Mouse (Mus musculus): Measurements from ENCODE around the gene Myo1e. TPM values are rescaled to one million over a fixed set of nuclear protein-coding genes. Genes with fewer than 3 reads are reported as not detected.

The Myo1e gene
- polyA plus RNA-seq, 1 experiment: 15.4 TPM

DNA sequence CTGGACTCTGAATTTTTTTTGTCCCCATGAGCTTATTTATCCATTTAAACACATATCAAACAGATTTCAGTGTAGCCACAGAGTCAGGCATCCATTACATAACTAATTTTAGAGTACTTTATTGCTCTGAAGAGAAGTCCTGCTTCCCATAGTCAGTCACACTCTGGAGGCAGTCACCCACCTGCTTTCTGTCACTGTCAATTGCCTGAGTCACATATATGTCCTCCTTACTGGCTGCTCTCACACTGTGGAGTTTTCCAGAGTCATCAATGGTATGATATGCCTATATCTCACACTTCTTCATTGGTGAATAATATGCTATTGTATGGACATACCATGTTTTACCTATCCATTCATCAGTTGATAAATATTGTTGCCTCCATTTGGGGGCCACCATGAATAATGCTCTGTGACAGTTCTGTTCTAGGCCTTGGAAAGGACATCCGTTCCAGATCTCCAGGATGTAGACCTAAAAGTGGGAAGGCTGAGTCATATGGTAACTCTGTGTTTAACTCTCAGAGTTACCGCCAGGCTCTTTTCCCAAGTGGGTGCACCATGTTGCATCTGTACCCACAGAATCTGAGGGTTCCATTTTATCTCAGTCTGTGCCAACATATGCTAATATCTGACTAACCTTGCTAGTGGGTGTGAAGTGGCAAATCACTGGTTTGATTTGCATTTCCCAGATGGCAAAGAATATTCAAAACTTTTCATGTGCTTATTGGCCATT is 152.4 kb downstream of the Myo1e start:
- no peak for DNase-seq (ENCODE audit: low read depth in 1 of 2, low spot score in 2 of 2)
- 88% methylated on average over 2 of the region's 2 CpGs for WGBS
- H3K4me3 ChIP-seq (ENCODE audit: extremely low read depth, insufficient read depth, insufficient read length): no peak overlapping the region
- no peak for TF ChIP-seq POLR2A (IDR thresholded peaks at IDR 0.05; ENCODE audit: low read depth, low read length)
- TF ChIP-seq CTCF (IDR thresholded peaks at IDR 0.05; ENCODE audit: extremely low read depth, insufficient read depth, insufficient read length, insufficient replicate concordance): no peak
- H3K4me1 ChIP-seq (ENCODE audit: control insufficient read depth, insufficient read depth, insufficient read length): no peaks in the 10 kb centered on the region
- peaks cover 45% of the 10 kb centered on the region for H3K36me3 ChIP-seq (ENCODE audit: control insufficient read depth, insufficient read depth, low read length)
- no peak overlapping the region for H3K27ac ChIP-seq (ENCODE audit: insufficient read depth, low read length)
- H3K27me3 ChIP-seq (ENCODE audit: control insufficient read depth, insufficient read depth, low read length): no peaks in the 10 kb centered on the region

DNA sequence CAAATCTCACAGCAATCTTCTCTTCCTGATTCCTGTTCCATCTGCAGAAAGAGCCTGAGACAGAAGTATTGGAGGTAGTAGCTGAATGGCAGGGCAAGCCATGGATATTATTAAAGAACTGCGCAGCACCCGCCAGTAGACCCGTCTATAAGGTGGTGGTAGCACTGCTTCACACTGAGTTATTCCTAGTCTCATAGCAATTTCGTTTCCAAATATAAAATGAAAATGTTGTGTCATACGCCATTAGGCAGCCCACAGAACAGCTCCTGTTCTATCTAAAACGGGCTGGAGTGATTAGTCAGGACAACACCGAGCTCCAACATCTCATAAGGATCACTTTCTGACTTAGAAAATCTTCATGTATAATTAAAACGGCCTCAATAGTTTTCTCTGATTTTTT is 157.6 kb downstream of the Myo1e start:
- peaks cover 44% of the 10 kb centered on the region for H3K36me3 ChIP-seq (ENCODE audit: control insufficient read depth, insufficient read depth, low read length)
- TF ChIP-seq POLR2A (IDR thresholded peaks at IDR 0.05; ENCODE audit: low read depth, low read length) (no peak), CTCF (IDR thresholded peaks at IDR 0.05; ENCODE audit: extremely low read depth, insufficient read depth, insufficient read length, insufficient replicate concordance) (no peak)
- no peak overlapping the region for H3K4me3 ChIP-seq (ENCODE audit: extremely low read depth, insufficient read depth, insufficient read length)
- 94% methylated on average over 8 of the region's 8 CpGs for WGBS
- H3K27me3 ChIP-seq (ENCODE audit: control insufficient read depth, insufficient read depth, low read length): no peaks in the 10 kb centered on the region
- H3K4me1 ChIP-seq (ENCODE audit: control insufficient read depth, insufficient read depth, insufficient read length): no peaks in the 10 kb centered on the region
- DNase-seq (ENCODE audit: low read depth in 1 of 2, low spot score in 2 of 2): no peak
- no peak overlapping the region for H3K27ac ChIP-seq (ENCODE audit: insufficient read depth, low read length)

DNA sequence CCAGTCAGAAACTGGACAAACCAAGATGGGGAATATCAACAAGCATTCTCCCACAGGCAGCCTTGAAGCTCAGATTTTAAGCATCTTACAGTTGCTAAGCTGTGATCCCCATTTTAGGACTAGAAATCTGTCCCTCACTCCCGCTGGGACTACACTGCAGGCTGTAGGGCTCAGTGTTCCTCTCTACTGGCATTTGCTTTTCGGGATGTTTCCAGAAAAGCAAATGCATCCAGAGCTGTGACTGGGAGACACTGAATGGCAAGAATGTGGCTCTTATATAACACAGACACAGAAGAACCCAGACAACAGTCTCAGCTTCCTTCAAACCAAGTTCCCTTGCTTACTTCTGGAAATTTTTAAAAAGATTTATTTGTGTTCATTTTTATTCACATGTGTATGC is 158.8 kb downstream of the Myo1e start:
- Histone ChIP-seq H3K4me3 (ENCODE audit: extremely low read depth, insufficient read depth, insufficient read length) (no peak overlapping the region), H3K27me3 (ENCODE audit: control insufficient read depth, insufficient read depth, low read length) (no peaks in the 10 kb centered on the region), H3K4me1 (ENCODE audit: control insufficient read depth, insufficient read depth, insufficient read length) (no peaks in the 10 kb centered on the region), H3K36me3 (ENCODE audit: control insufficient read depth, insufficient read depth, low read length) (peaks cover 44% of the 10 kb centered on the region), H3K27ac (ENCODE audit: insufficient read depth, low read length) (no peak overlapping the region)
- no peak for DNase-seq (ENCODE audit: low read depth in 1 of 2, low spot score in 2 of 2)
- 87% methylated on average over 2 of the region's 2 CpGs for WGBS
- TF ChIP-seq CTCF (IDR thresholded peaks at IDR 0.05; ENCODE audit: extremely low read depth, insufficient read depth, insufficient read length, insufficient replicate concordance) (no peak), POLR2A (IDR thresholded peaks at IDR 0.05; ENCODE audit: low read depth, low read length) (no peak)

DNA sequence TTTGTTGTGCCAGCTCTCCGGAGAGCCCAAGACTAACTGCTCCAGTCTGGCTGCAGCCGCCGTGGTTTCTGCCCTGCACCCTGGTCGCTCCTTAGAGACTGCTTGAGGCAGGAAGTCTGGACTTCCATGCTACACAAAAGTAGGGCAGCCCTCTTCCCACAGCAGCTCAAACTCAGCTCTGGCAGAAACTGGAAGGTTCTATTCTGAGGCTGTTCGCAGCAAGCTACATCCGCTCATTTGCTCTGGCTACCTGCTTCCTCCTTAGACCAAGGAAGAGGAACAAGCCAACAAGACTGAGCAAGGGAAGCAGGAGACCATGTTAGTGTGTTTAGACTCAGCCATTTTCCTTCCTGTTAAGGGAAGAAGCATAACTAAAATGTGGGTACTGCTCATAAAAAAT is 159.7 kb downstream of the Myo1e start:
- peaks cover 44% of the 10 kb centered on the region for H3K36me3 ChIP-seq (ENCODE audit: control insufficient read depth, insufficient read depth, low read length)
- no peak for DNase-seq (ENCODE audit: low read depth in 1 of 2, low spot score in 2 of 2)

DNA sequence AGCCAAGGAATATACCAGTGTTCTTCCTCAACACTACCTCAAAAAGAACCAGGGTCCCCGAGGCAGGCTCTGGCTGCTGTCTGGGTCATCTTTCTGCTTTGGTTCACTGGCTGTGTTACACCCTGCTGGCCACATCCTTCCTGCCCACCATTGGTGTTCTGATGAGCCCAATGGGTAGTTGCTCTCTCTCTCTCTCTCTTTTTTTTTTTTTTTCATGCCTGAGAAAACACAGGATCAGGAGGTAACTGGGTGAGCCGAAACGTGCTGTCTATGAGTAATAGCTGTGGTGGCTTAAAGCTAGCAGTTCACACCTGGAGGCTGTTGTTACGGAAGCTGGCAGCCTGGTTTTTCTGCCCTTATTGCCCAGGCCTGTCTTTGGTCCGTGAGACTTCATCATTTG is 164.5 kb downstream of the Myo1e start:
- Histone ChIP-seq H3K4me3 (ENCODE audit: extremely low read depth, insufficient read depth, insufficient read length) (no peak overlapping the region), H3K27ac (ENCODE audit: insufficient read depth, low read length) (no peak overlapping the region), H3K36me3 (ENCODE audit: control insufficient read depth, insufficient read depth, low read length) (peaks cover 34% of the 10 kb centered on the region), H3K27me3 (ENCODE audit: control insufficient read depth, insufficient read depth, low read length) (no peaks in the 10 kb centered on the region), H3K4me1 (ENCODE audit: control insufficient read depth, insufficient read depth, insufficient read length) (no peaks in the 10 kb centered on the region)
- DNase-seq (ENCODE audit: low read depth in 1 of 2, low spot score in 2 of 2): peak in 1 of 2 experiments; percentile 9
- no peak for TF ChIP-seq POLR2A (IDR thresholded peaks at IDR 0.05; ENCODE audit: low read depth, low read length)
- TF ChIP-seq CTCF (IDR thresholded peaks at IDR 0.05; ENCODE audit: extremely low read depth, insufficient read depth, insufficient read length, insufficient replicate concordance): no peak
- WGBS: 31% methylated on average over 5 of the region's 5 CpGs

More for the DNA sequence above, 159.7 kb downstream of the Myo1e start:
- Histone ChIP-seq H3K27ac (ENCODE audit: insufficient read depth, low read length) (no peak overlapping the region), H3K27me3 (ENCODE audit: control insufficient read depth, insufficient read depth, low read length) (no peaks in the 10 kb centered on the region), H3K4me1 (ENCODE audit: control insufficient read depth, insufficient read depth, insufficient read length) (no peaks in the 10 kb centered on the region), H3K4me3 (ENCODE audit: extremely low read depth, insufficient read depth, insufficient read length) (no peak overlapping the region)
- TF ChIP-seq POLR2A (IDR thresholded peaks at IDR 0.05; ENCODE audit: low read depth, low read length): no peak
- no peak for TF ChIP-seq CTCF (IDR thresholded peaks at IDR 0.05; ENCODE audit: extremely low read depth, insufficient read depth, insufficient read length, insufficient replicate concordance)
- 26% methylated on average over 6 of the region's 6 CpGs for WGBS

DNA sequence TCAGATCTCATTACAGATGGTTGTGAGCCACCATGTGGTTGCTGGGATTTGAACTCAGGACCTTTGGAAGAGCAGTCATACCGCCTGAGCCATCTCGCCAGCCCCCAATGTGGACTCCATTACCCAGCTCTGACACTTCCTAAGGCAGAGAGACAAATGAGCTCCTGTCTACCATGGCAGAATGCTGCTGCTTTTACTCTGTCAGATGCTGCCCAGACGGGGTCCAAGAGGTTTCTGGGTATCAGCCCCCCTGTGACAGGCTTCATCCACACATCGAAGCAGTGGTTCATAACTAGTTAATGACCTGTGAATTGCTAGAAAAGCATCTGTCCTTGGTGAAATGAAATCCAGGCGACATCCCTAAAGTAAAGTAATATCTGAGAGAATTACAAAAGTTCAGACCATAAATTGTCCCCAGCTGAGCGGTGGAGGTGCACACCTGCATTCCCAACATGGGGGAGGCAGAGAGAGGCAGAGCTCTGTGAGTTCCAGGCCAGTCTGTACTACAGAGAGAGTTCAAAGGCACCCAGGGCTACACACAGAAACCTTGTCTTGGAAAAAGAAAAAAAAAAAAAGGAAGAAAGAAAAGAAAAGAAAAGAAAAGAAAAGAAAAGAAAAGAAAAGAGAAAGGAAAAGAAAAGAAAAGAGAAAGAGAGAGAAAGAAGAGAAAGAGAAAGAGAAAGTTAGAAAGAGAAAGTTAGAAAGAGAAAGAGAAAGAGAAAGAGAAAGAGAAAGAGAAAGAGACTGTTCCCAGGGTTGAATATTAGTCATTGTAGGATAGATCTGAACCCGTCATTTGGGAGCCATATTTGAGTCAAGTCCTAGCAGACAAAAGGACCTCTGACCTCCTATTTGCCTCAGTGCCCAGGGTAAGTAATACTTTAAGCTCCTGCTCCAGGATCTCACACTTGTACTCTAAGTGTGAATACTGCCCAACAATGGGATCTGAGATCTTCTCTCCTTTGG is 172.6 kb downstream of the Myo1e start:
- no peak overlapping the region for H3K27ac ChIP-seq (ENCODE audit: insufficient read depth, low read length)
- no peak for TF ChIP-seq POLR2A (IDR thresholded peaks at IDR 0.05; ENCODE audit: low read depth, low read length)
- no peak for TF ChIP-seq CTCF (IDR thresholded peaks at IDR 0.05; ENCODE audit: extremely low read depth, insufficient read depth, insufficient read length, insufficient replicate concordance)
- WGBS: 92% methylated on average over 7 of the region's 7 CpGs
- H3K36me3 ChIP-seq (ENCODE audit: control insufficient read depth, insufficient read depth, low read length): peaks cover 45% of the 10 kb centered on the region
- no peak overlapping the region for H3K4me3 ChIP-seq (ENCODE audit: extremely low read depth, insufficient read depth, insufficient read length)
- no peaks in the 10 kb centered on the region for H3K4me1 ChIP-seq (ENCODE audit: control insufficient read depth, insufficient read depth, insufficient read length)
- no peaks in the 10 kb centered on the region for H3K27me3 ChIP-seq (ENCODE audit: control insufficient read depth, insufficient read depth, low read length)
- no peak for DNase-seq (ENCODE audit: low read depth in 1 of 2, low spot score in 2 of 2)

Measured in spleen, adult 2 months (tissue).